Mouse (Mus musculus) embryo, embryonic 9.5 days (tissue): ENCODE measurements at regions not wholly inside any gene's neighbourhood (a gene's known extent, or its start where the extent isn't known, plus 50 kb on each side); places are given as distances from the start of the nearest gene placed in this dataset.

Experiments
- DNase-seq: peaks from one replicate; pipeline ENCODE4 v3.0.0-alpha.2; 2017; ENCODE audit errors: extremely low spot score

- DNase-seq = no peak
Measured at GRCm38 (mm10) chr2:169037519-169037918, 82.1 kb upstream of the Zfp64 start.

- DNase-seq = peak; percentile 28
Measured at GRCm38 (mm10) chr2:169035315-169035714, 79.9 kb upstream of the Zfp64 start.

GRCm38 (mm10) chr2:169033997-169034396, 78.6 kb upstream of the Zfp64 start:
- DNase-seq = peak; percentile 24

- no peak for DNase-seq
Measured at GRCm38 (mm10) chr2:169033181-169033580, 77.8 kb upstream of the Zfp64 start.

GRCm38 (mm10) chr2:169028531-169029114, 73.2 kb upstream of the Zfp64 start:
- DNase-seq = no peak

GRCm38 (mm10) chr2:169019037-169019436, 63.6 kb upstream of the Zfp64 start:
- DNase-seq = no peak

GRCm38 (mm10) chr2:169010271-169010670, 54.9 kb upstream of the Zfp64 start:
- no peak for DNase-seq

- peak; percentile 9 for DNase-seq
Measured at GRCm38 (mm10) chr2:169008756-169009155, 53.4 kb upstream of the Zfp64 start.

GRCm38 (mm10) chr2:169008333-169008732, 52.9 kb upstream of the Zfp64 start:
- no peak for DNase-seq

GRCm38 (mm10) chr2:169006549-169006948, 51.2 kb upstream of the Zfp64 start:
- no peak for DNase-seq

- no peak for DNase-seq
Measured at GRCm38 (mm10) chr2:169005810-169006209, 50.4 kb upstream of the Zfp64 start.
